In genomic region chr8:104535378-104535777, GRCm38 (mm10) we compare ENCODE assay signal across 1 mouse cellular context.
TF ChIP-seq lines count a peak whose summit lies in the region.

No protein-coding gene starts in this region.

TF ChIP-seq in MEL, 35 proteins besides CTCF, POLR2A, EP300 and RAD21 (continued from another document):
- TF ChIP-seq MAX (IDR thresholded peaks at IDR 0.05; ENCODE audit: low read length) (peak; percentile 41; the same call in 1 of the 2 replicates), USF1 (IDR thresholded peaks at IDR 0.05; ENCODE audit: low read depth, low read length) (no peak), ZNF384 (IDR thresholded peaks at IDR 0.05; ENCODE audit: low read depth, low read length) (no peak)
